Mouse (Mus musculus): ENCODE results near the gene Spon1.

DNA sequence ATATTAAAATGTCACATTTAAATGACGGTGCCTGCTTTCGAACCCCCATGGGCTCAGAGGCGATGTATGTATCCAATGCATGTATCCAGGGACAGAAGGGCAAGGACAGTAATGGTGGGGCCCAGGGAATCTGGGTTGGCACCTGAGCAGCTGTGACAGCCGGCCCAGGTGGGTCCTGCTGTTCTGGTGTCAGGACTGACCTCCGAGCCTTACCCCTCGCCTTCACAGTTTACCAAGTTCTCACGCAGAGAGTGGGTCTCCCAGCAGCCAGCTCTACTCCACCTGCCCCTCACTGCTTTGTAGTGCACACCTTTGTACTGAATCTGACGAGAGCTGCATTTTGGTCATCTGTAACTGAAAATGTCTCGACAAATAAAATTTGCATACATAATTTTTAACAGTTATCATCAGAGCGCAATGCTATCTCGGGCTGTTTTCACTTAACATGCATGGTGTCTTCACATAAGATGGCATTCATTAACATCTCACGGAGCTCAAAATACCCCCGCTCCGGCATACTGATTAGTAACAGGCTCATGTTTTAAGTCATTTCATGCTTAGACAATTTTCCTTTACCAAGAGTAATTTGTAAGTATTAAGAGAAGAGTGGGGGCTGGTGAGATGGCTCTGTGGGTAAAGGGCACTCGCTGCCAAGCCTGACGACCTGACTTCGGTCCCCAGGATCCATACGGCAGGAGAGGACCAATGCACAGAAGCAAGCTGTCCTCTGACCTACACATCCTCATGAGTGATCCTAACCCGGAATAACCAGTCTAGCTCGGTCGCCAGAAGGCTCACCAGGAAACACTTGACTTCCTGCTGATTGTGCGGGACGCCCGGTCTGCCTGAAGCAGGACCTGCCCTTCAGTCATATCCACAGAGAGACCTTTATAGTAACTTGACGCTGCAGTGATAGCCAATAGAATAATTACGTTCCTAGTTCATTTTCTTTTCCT lies 277.5 kb downstream of the Spon1 start:
- no peak for TF ChIP-seq CTCF (IDR thresholded peaks at IDR 0.05)
- no peak for TF ChIP-seq EP300 (IDR thresholded peaks at IDR 0.05; ENCODE audit: insufficient read depth, low read depth, low read length)
- no peak for TF ChIP-seq POLR2A (IDR thresholded peaks at IDR 0.05; ENCODE audit: insufficient read depth, low read depth, low read length)

All from heart, adult 2 months (tissue).